Mouse (Mus musculus) kidney, adult 9 months (tissue): ENCODE measurements at regions not wholly inside any gene's neighbourhood (a gene's known extent, or its start where the extent isn't known, plus 50 kb on each side); places are given as distances from the start of the nearest gene placed in this dataset.

ENCODE experiments used
- DNase-seq: peaks from one replicate; pipeline ENCODE4 v3.0.0; 2022

- DNase-seq: no peak
These were observed 3131.2 kb upstream of the A830018L16Rik start for GRCm38 (mm10) chr1:8282733-8283132.

- peak; percentile 3 for DNase-seq
These were observed 3126.4 kb upstream of the A830018L16Rik start for GRCm38 (mm10) chr1:8287552-8287951.
